Mouse (Mus musculus): ENCODE measurements around the gene Ttc19. TPM values are rescaled to one million over a fixed set of nuclear protein-coding genes. Genes with fewer than 3 reads are reported as not detected.
"Not testable (repeated sequence)": the region's sequence is repeated elsewhere in the genome, so short reads cannot be mapped to it uniquely, and the experiment has no call there.

The Ttc19 gene
- total and polyA plus RNA-seq, 2 experiments from 2014 or later: 47.5 to 49.1 TPM

DNA sequence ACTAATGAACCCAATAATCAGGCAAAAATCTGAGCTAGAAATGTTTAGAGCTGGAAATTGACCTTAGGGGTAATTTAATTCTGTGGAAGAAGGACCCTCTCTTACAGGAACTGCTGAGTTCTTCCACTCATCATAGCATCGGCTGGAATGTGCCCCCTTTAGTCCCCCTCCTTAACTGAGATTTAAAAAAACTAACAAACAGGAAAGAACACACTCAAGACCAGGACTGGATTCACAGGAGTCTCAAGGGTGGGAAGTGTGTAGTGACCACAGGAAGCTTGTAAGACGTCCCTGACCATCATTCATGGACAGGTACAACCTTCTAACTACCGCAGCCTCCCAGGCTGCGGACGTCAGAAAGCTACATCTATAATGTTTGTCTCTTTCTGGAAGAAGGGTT lies 10.4 kb upstream of the Ttc19 start:
- Histone ChIP-seq H3K9ac (replicated peaks; ENCODE audit: low read length, poor library complexity, severe bottlenecking) (no peak overlapping the region), H3K4me1 (ENCODE audit: insufficient read depth, low read length) (no peaks in the 10 kb centered on the region), H3K4me3 (ENCODE audit: low read depth, low read length) (no peak overlapping the region), H3K4me2 (ENCODE audit: low read depth, low read length, poor library complexity, severe bottlenecking) (no peak overlapping the region), H3K9me3 (ENCODE audit: low read length) (no peaks in the 10 kb centered on the region), H3K36me3 (ENCODE audit: insufficient read depth, low read length) (no peaks in the 10 kb centered on the region), H3K27me3 (ENCODE audit: insufficient read depth, low read length) (no peaks in the 10 kb centered on the region), H3K27ac (ENCODE audit: low read depth, low read length) (no peak overlapping the region)
- WGBS: 67% methylated on average over 5 of the region's 5 CpGs
- DNase-seq (ENCODE audit: low spot score) (no peak), ATAC-seq (ENCODE audit: low FRiP score) (no peak)
- no peak for TF ChIP-seq CTCF (IDR thresholded peaks at IDR 0.05)

DNA sequence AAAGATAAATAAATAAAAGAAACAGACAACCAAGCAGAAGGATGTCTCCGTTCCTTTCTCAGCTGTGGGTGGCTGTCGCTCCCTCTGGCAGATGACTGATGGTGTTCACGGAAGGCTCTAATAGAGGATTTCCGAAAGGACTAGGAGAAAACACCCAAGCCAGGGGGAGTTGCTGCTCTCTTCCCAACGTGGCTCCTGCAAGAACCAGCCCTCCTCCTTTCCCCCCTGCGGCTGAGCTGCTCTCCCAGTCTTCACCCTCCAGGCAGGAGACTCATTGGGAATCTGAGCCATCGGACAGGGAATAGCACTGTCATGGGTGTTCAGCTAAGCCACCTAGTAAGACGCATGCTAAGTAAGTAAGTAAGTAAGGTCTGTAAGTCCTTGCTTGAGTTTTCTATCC lies 4.2 kb upstream of the Ttc19 start:
- no peaks in the 10 kb centered on the region for H3K27me3 ChIP-seq (ENCODE audit: insufficient read depth, low read length)
- whole genome bisulfite sequencing: 67% methylated on average over 8 of the region's 8 CpGs
- TF ChIP-seq CTCF (IDR thresholded peaks at IDR 0.05): no peak
- no peak overlapping the region for H3K4me3 ChIP-seq (ENCODE audit: low read depth, low read length)
- H3K36me3 ChIP-seq (ENCODE audit: insufficient read depth, low read length): no peaks in the 10 kb centered on the region
- DNase-seq (ENCODE audit: low spot score): no peak
- no peak overlapping the region for H3K27ac ChIP-seq (ENCODE audit: low read depth, low read length)
- no peak for ATAC-seq (ENCODE audit: low FRiP score)
- H3K9ac ChIP-seq (replicated peaks; ENCODE audit: low read length, poor library complexity, severe bottlenecking): no peak overlapping the region
- no peak overlapping the region for H3K4me2 ChIP-seq (ENCODE audit: low read depth, low read length, poor library complexity, severe bottlenecking)
- no peaks in the 10 kb centered on the region for H3K9me3 ChIP-seq (ENCODE audit: low read length)
- no peaks in the 10 kb centered on the region for H3K4me1 ChIP-seq (ENCODE audit: insufficient read depth, low read length)

DNA sequence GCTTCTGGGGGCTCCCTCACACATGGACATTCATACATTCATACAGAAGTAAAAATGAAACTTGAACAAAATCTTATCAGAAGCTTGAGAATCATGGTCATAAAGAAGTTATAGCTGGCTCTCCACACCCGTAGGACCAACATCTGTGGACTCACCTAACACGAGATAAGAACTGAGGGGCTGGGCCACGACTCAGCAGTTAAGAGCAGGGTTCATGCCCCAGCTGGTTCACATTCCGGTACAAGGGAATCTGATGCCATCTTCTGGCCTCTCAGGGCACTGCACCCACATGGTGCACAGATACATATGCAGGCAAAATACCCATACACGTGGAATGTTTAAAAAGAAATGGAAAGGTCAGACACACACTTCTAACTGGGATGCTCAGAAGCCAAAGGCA lies 3.2 kb upstream of the Ttc19 start:
- peak; percentile 87 for TF ChIP-seq CTCF (IDR thresholded peaks at IDR 0.05)
- peak; percentile 60 for DNase-seq (ENCODE audit: low spot score)
- no peak overlapping the region for H3K27ac ChIP-seq (ENCODE audit: low read depth, low read length)
- ATAC-seq (ENCODE audit: low FRiP score): no peak
- H3K27me3 ChIP-seq (ENCODE audit: insufficient read depth, low read length): no peaks in the 10 kb centered on the region
- no peak overlapping the region for H3K9ac ChIP-seq (replicated peaks; ENCODE audit: low read length, poor library complexity, severe bottlenecking)
- no peaks in the 10 kb centered on the region for H3K9me3 ChIP-seq (ENCODE audit: low read length)
- H3K4me1 ChIP-seq (ENCODE audit: insufficient read depth, low read length): no peaks in the 10 kb centered on the region
- peaks cover 2% of the 10 kb centered on the region; the same call in 1 of the 2 replicates for H3K36me3 ChIP-seq (ENCODE audit: insufficient read depth, low read length)
- WGBS: 23% methylated on average over 5 of the region's 5 CpGs
- H3K4me2 ChIP-seq (ENCODE audit: low read depth, low read length, poor library complexity, severe bottlenecking): no peak overlapping the region
- no peak overlapping the region for H3K4me3 ChIP-seq (ENCODE audit: low read depth, low read length)

DNA sequence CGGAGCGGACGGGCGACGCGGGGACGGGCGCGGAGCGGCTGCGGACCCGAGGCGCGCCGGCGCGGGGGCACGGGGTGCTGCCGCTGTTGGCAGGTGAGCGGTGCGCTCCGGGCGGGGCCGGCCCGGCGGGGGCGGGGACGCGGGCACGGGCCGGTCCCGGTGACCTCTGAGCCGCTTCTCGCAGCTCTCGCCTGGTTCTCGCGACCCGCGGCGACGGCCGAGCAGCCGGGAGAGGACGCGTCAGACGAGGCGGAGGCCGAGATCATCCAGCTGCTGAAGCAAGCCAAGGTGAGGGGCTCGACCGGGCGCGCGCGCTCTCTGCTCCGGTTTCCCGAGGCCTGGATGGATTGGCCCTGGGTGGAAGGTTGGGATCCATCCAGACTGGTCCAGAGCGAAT lies 326 bp downstream of the Ttc19 start:
- H3K4me2 ChIP-seq (ENCODE audit: low read depth, low read length, poor library complexity, severe bottlenecking): peak overlapping the region; percentile 60
- peak overlapping the region; percentile 98 for H3K9ac ChIP-seq (replicated peaks; ENCODE audit: low read length, poor library complexity, severe bottlenecking)
- DNase-seq (ENCODE audit: low spot score) (peak; percentile 36), ATAC-seq (ENCODE audit: low FRiP score) (peak; percentile 69)
- H3K4me1 ChIP-seq (ENCODE audit: insufficient read depth, low read length): no peaks in the 10 kb centered on the region
- no peaks in the 10 kb centered on the region for H3K27me3 ChIP-seq (ENCODE audit: insufficient read depth, low read length)
- H3K27ac ChIP-seq (ENCODE audit: low read depth, low read length): peak overlapping the region; percentile 90
- H3K9me3 ChIP-seq (ENCODE audit: low read length): no peaks in the 10 kb centered on the region
- peak overlapping the region; percentile 95 for H3K4me3 ChIP-seq (ENCODE audit: low read depth, low read length)
- WGBS: under 1% methylated on average over 39 of the region's 57 CpGs
- no peak for TF ChIP-seq CTCF (IDR thresholded peaks at IDR 0.05)
- H3K36me3 ChIP-seq (ENCODE audit: insufficient read depth, low read length): peaks cover 23% of the 10 kb centered on the region

DNA sequence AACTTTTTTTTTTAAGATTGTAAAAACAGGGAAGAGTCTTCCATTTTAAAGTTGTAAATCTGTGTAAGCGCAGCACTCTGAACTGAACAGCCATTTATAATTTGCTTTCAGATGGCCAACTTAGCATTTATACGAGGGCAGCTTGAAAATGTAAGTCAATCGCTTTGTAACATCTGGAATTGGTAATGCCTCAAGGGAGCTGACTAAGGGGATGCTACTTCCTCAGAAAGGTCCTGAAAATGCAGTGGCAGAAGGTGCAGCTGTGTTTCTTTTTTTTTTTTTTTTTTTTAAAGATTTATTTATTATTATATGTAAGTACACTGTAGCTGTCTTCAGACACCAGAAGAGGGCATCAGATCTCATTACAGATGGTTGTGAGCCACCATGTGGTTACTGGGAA lies 2.7 kb downstream of the Ttc19 start:
- H3K27ac ChIP-seq (ENCODE audit: low read depth, low read length); H3K4me1 ChIP-seq (ENCODE audit: insufficient read depth, low read length); H3K27me3 ChIP-seq (ENCODE audit: insufficient read depth, low read length); DNase-seq (ENCODE audit: low spot score); H3K4me3 ChIP-seq (ENCODE audit: low read depth, low read length); H3K9ac ChIP-seq (replicated peaks; ENCODE audit: low read length, poor library complexity, severe bottlenecking); H3K4me2 ChIP-seq (ENCODE audit: low read depth, low read length, poor library complexity, severe bottlenecking); ATAC-seq (ENCODE audit: low FRiP score); H3K9me3 ChIP-seq (ENCODE audit: low read length): not testable (repeated sequence)
- WGBS: 87% methylated on average over 3 of the region's 3 CpGs
- H3K36me3 ChIP-seq (ENCODE audit: insufficient read depth, low read length): peaks cover 33% of the 10 kb centered on the region

DNA sequence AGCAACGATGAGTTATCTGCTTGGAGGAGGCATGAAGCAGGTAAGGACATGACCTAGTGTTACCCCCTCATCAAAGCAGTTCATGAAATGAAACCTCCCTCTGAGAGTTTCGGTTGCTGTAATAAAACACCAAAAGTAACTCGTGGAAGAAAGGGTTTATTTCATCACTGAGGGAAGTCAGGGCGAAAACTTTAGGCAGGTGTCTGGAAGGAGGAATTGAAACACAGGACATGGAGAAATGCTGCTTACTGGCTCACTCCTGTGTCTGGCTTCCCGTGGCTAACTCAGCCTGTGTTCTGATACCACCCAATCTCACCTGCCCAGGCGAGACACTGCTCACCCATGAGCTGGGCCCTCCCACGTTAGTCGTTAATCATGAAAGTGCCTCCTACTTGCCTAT lies 3.7 kb downstream of the Ttc19 start:
- peaks cover 40% of the 10 kb centered on the region for H3K36me3 ChIP-seq (ENCODE audit: insufficient read depth, low read length)
- WGBS: 94% methylated on average over 8 of the region's 8 CpGs

More for the DNA sequence above, 3.7 kb downstream of the Ttc19 start:
- Histone ChIP-seq H3K27me3 (ENCODE audit: insufficient read depth, low read length) (no peaks in the 10 kb centered on the region), H3K9me3 (ENCODE audit: low read length) (no peaks in the 10 kb centered on the region), H3K9ac (replicated peaks; ENCODE audit: low read length, poor library complexity, severe bottlenecking) (no peak overlapping the region), H3K4me2 (ENCODE audit: low read depth, low read length, poor library complexity, severe bottlenecking) (no peak overlapping the region), H3K4me3 (ENCODE audit: low read depth, low read length) (no peak overlapping the region), H3K4me1 (ENCODE audit: insufficient read depth, low read length) (no peaks in the 10 kb centered on the region), H3K27ac (ENCODE audit: low read depth, low read length) (no peak overlapping the region)
- no peak for DNase-seq (ENCODE audit: low spot score)
- TF ChIP-seq CTCF (IDR thresholded peaks at IDR 0.05): no peak
- ATAC-seq (ENCODE audit: low FRiP score): no peak

Data from midbrain, postnatal 0 days (tissue).